In the genomic region with DNA sequence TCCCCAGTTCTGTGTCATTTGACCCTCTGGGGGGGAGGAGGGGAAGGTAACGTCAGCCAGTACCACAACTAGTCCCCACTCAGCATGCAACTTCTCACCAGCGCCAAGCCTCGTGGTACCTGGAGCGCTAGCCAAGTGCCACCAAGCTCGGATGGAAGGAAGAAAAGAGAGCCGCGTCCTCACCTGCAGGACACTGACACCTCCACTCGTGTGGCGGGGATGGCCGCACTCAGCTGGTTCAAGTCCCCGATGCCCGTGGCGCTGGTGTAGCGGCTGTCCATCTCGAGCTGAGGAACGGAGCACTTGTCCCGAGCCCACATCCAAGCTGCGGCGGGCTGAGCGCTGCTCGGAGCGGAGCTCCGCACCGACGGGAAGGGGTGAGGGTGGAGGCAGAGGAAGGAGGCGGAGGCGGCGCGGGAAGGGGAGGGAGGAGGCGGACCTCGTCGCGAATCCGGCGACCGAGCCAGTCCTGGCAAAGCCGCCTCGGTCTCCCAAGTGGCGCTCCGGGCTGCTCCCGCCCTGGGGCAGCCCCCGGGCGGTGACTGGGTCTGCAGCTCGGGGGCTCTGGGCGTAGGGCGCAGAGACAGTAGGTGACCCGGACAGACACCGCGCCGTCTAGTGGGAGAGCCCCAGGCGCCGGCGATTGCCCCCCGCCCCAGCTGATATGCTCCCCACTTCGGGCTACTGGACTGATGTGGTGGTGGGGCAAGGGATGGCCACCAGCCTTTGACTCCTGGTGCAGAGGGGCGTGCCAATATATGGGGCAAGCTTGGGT, we compare ENCODE assay signal across 8 mouse cellular contexts. TPM values are rescaled to one million over a fixed set of nuclear protein-coding genes. Genes with fewer than 3 reads are reported as not detected.
DNase-seq lines count a peak whose midpoint lies in the region; ATAC-seq lines count a peak whose summit lies in the region.

A gene (minus strand): TSS at position 448 of the 775 bp plus-strand sequence.

- peak within 1 kb of the TSS; percentile 70 for H3K4me3 ChIP-seq in intestine, embryonic 16.5 days (ENCODE audit: low read length)

- H3K27ac ChIP-seq in intestine, embryonic 16.5 days (ENCODE audit: low read length) = peak within 1 kb of the TSS; percentile 66

- peak; percentile 51 for DNase-seq in adrenal gland, adult 8-10 months
- peak; percentile 77 for DNase-seq in embryo, embryonic 11 days
- DNase-seq in gonadal fat pad, adult 2 months (ENCODE audit: low read depth) = no peak
- DNase-seq in left cerebral cortex, postnatal 36 days (ENCODE audit: low spot score in 2 of 2) = peak; percentile 65 to 76
- peak; percentile 59 for DNase-seq in right cerebral cortex, postnatal 4 days
- DNase-seq in adipocyte (ENCODE audit: low spot score) = no peak

- no peaks in the 10 kb centered on the region for H3K4me1 ChIP-seq in intestine, embryonic 16.5 days (ENCODE audit: control insufficient read depth, insufficient read depth, low read length)

- WGBS in intestine, embryonic 16.5 days = under 1% methylated on average over 52 of the region's 56 CpGs

- 0 out of 2 replicates have a peak, but pooled peaks cover 2% of the 10 kb centered on the region for H3K27me3 ChIP-seq in intestine, embryonic 16.5 days (replicated peaks; ENCODE audit: control insufficient read depth, insufficient read depth, low read length)

- peak within 1 kb of the TSS; percentile 75 for H3K9ac ChIP-seq in intestine, embryonic 16.5 days (ENCODE audit: low read depth, low read length)

- intact Hi-C loops in left cerebral cortex, postnatal 36 days (cut with DNase I) = loop anchor here (2.0 to 5.0 kb wide), 2 partner anchors 248 to 428 kb away; no protein-coding TSS in a partner anchor

- no peaks in the 10 kb centered on the region for H3K9me3 ChIP-seq in intestine, embryonic 16.5 days (ENCODE audit: control insufficient read depth, low read length)

- peak; percentile 90 for ATAC-seq in intestine, embryonic 16.5 days
- ATAC-seq in megakaryocyte-erythroid progenitor cell, adult 5-6 weeks (replicated peaks; ENCODE audit: low FRiP score, low TSS enrichment, poor library complexity, severe bottlenecking) = peak; percentile 55

- H3K4me2 ChIP-seq in intestine, embryonic 16.5 days (ENCODE audit: low read depth, low read length) = peak within 1 kb of the TSS; percentile 92

- no peaks in the 10 kb centered on the region for H3K36me3 ChIP-seq in intestine, embryonic 16.5 days (ENCODE audit: control insufficient read depth, insufficient read depth, low read length)

RNA-seq across cellular contexts. Expression of the gene that starts here (rescaled TPM):
- 1 to 10 TPM; 4.9 to 9.9 (median 8.5) TPM for total RNA-seq in adrenal gland, adult 8-10 months (2022)
- polyA plus RNA-seq in gonadal fat pad, adult 2 months (2012; rRNA removed) = 14.8 and 21.9 TPM in 2 replicates
- 51.3 and 60.2 TPM in 2 replicates for polyA plus RNA-seq in intestine, embryonic 16.5 days (2015; fragmentation: Nextera tagmentation; extraction: Ambion mirVana)
- total RNA-seq in left cerebral cortex, postnatal 36 days (2021) = 10 to 100 TPM; 22.7 to 23.9 TPM
- not detected in 2 replicates for total RNA-seq in megakaryocyte-erythroid progenitor cell, adult 5-6 weeks (2014; fragmentation: Nextera tagmentation)
- total RNA-seq in megakaryocyte-erythroid progenitor cell, adult 5-6 weeks (2017) = not detected in 2 replicates

Comparison
In these comparisons a context has a peak if more than half of its experiments do, and no peak if none do; other contexts are left out.
1. RNA of the gene that starts here (total RNA-seq): 22.7 to 23.9 TPM in left cerebral cortex, postnatal 36 days and 4.9 to 9.9 TPM in adrenal gland, adult 8-10 months; not detected in megakaryocyte-erythroid progenitor cell, adult 5-6 weeks; every median in the first group is over 4 times any median in the second.
2. Peak in ATAC-seq in megakaryocyte-erythroid progenitor cell, adult 5-6 weeks; RNA of the gene not detected or under 1 TPM.
3. DNase-seq: peak in adrenal gland, adult 8-10 months (single experiment), embryo, embryonic 11 days (single experiment), left cerebral cortex, postnatal 36 days (2 of 2) and right cerebral cortex, postnatal 4 days (single experiment); none in gonadal fat pad, adult 2 months (single experiment) and adipocyte (single experiment).